Mouse (Mus musculus) intestine, embryonic 15.5 days (tissue): ENCODE data around the gene Liph. TPM values are rescaled to one million over a fixed set of nuclear protein-coding genes. Genes with fewer than 3 reads are reported as not detected.
"Not testable (repeated sequence)": the region's sequence is repeated elsewhere in the genome, so short reads cannot be mapped to it uniquely, and the experiment has no call there.

Experiments
- ATAC-seq: fragments of 200-750 bp; cut with Nextera tagmentation; 2 replicates; pipeline ENCODE4 v1.8.0; 2017; ENCODE audit warnings: moderate TSS enrichment, moderate library complexity
- H3K27ac ChIP-seq: fragments of 300-500 bp; sonication (generic); 2 replicates; pipeline ENCODE4 v1.5.1; 2015; ENCODE audit warnings: mild to moderate bottlenecking, inconsistent platforms
- H3K27me3 ChIP-seq: fragments of 300-500 bp; sonication (generic); replicated peaks from 2 replicates; pipeline ENCODE4 v1.6.1; 2015; ENCODE audit warnings: inconsistent platforms
- H3K36me3 ChIP-seq: fragments of 300-500 bp; sonication (generic); 2 replicates; pipeline ENCODE4 v1.6.1; 2015; ENCODE audit warnings: inconsistent platforms
- H3K4me1 ChIP-seq: fragments of 300-500 bp; sonication (generic); replicated peaks from 2 replicates; pipeline ENCODE4 v1.6.1; 2015; ENCODE audit warnings: inconsistent platforms
- H3K4me2 ChIP-seq: fragments of 300-500 bp; sonication (generic); replicated peaks from 2 replicates; pipeline ENCODE4 v1.6.1; 2015; ENCODE audit warnings: mild to moderate bottlenecking, inconsistent platforms
- H3K4me3 ChIP-seq: fragments of 300-500 bp; sonication (generic); replicated peaks from 2 replicates; pipeline ENCODE4 v1.5.1; 2015; ENCODE audit warnings: inconsistent platforms
- H3K9ac ChIP-seq: fragments of 300-500 bp; sonication (generic); 2 replicates; pipeline ENCODE4 v1.6.1; 2015; ENCODE audit warnings: inconsistent platforms
- H3K9me3 ChIP-seq: fragments of 300-500 bp; sonication (generic); 2 replicates; pipeline ENCODE4 v1.6.1; 2016; ENCODE audit warnings: inconsistent platforms
- WGBS: fragments of 180-500 bp; shearing (Covaris S2); methylation state at CpG from one replicate; pipeline ENCODE4 v1.1.7; 2015; 5-methylcytosine and 5-hydroxymethylcytosine counted together
- polyA plus RNA-seq: library from polyadenylated mRNA; unstranded; fragments of >200 nt; fragmentation: Nextera tagmentation; extraction: Ambion mirVana; gene quantifications from 2 replicates; pipeline ENCODE4 v1.2.1, GENCODE M21; 2015

Gene Liph
- polyA plus RNA-seq, 1 experiment from 2014 or later: 23.1 TPM

DNA sequence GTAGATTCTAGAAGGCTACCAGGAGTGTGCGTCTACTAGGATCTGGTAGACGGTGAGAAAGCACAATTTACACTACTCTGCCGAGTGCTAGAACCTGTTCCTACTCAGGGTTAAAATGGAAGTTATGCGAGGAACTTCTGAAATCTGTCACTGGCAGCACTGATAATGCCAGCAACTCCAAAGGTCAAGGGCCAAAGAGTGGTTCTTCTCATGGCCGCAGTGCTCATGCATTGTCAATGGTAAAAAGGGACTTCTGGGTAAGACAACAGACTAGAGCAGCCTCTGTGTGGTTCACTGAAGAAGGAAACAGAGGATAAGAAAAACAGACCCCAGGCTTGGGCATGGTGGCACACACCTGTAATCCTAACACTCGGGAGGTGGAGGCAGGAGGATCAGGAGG lies 24.9 kb downstream of the Liph start:
- Histone ChIP-seq H3K4me1 (no peaks in the 10 kb centered on the region), H3K4me3 (no peak overlapping the region), H3K9me3 (no peaks in the 10 kb centered on the region), H3K9ac (no peak overlapping the region), H3K27ac (no peak overlapping the region), H3K4me2 (no peak overlapping the region), H3K27me3 (no peaks in the 10 kb centered on the region), H3K36me3 (no peaks in the 10 kb centered on the region)
- 65% methylated on average over 6 of the region's 6 CpGs for WGBS
- no peak for ATAC-seq

DNA sequence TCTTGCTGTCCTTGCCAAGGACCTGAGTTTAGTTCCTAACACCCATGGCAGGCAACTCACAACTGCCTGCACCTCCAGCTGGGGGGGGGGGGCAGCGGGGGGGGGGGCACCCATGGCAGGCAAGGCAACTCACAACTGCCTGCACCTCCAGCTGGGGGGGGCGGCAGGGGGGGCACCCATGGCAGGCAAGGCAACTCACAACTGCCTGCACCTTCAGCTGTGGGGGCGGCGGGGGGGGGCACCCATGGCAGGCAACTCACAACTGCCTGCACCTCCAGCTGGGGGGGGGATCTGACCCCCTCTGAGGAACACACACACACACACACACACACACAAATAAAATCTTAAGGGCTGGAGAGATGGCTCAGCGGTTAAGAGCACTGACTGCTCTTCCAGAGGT lies 25.6 kb downstream of the Liph start:
- Histone ChIP-seq H3K4me1 (no peaks in the 10 kb centered on the region), H3K27me3 (no peaks in the 10 kb centered on the region), H3K36me3 (no peaks in the 10 kb centered on the region), H3K4me2 (no peak overlapping the region), H3K9ac (no peak overlapping the region), H3K9me3 (no peaks in the 10 kb centered on the region), H3K27ac (no peak overlapping the region), H3K4me3 (no peak overlapping the region)
- WGBS: 77% methylated on average over 5 of the region's 5 CpGs
- no peak for ATAC-seq

DNA sequence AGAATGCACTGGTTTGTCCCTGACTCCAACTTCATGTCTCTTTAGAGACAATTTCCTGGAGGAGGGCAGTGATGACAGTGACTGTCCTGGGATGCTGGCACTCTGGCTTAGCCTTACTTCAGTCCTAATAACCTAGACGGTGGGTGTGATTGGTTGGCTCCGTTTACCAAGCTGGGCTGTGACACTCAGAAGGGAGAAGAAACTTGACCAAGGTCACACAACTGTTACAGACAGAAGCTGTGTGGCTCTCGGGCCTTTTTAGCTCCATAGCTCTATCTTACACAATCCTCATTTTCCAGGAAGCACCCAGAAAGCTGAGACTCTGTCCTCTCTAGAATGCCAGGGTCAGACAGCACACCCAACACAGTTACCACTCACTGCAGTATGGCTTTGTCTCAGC lies 29.9 kb downstream of the Liph start:
- 72% methylated on average over 3 of the region's 3 CpGs for WGBS
- no peaks in the 10 kb centered on the region for H3K36me3 ChIP-seq
- H3K27ac ChIP-seq: no peak overlapping the region
- H3K4me1 ChIP-seq: no peaks in the 10 kb centered on the region
- ATAC-seq: no peak
- H3K27me3 ChIP-seq: no peaks in the 10 kb centered on the region
- H3K4me3 ChIP-seq: no peak overlapping the region
- H3K9me3 ChIP-seq: no peaks in the 10 kb centered on the region
- no peak overlapping the region for H3K4me2 ChIP-seq
- no peak overlapping the region for H3K9ac ChIP-seq

- H3K36me3 ChIP-seq: no peaks in the 10 kb centered on the region
- no peak overlapping the region for H3K27ac ChIP-seq
- no peak for ATAC-seq
- H3K4me1 ChIP-seq: no peaks in the 10 kb centered on the region
- no peak overlapping the region for H3K4me3 ChIP-seq
- 84% methylated on average over 12 of the region's 12 CpGs for WGBS
- no peaks in the 10 kb centered on the region for H3K27me3 ChIP-seq
- H3K9ac ChIP-seq: no peak overlapping the region
- H3K4me2 ChIP-seq: no peak overlapping the region
- H3K9me3 ChIP-seq: no peaks in the 10 kb centered on the region
These were observed 39.9 kb downstream of the Liph start for GRCm38 (mm10) chr16:21955591-21955990.

DNA sequence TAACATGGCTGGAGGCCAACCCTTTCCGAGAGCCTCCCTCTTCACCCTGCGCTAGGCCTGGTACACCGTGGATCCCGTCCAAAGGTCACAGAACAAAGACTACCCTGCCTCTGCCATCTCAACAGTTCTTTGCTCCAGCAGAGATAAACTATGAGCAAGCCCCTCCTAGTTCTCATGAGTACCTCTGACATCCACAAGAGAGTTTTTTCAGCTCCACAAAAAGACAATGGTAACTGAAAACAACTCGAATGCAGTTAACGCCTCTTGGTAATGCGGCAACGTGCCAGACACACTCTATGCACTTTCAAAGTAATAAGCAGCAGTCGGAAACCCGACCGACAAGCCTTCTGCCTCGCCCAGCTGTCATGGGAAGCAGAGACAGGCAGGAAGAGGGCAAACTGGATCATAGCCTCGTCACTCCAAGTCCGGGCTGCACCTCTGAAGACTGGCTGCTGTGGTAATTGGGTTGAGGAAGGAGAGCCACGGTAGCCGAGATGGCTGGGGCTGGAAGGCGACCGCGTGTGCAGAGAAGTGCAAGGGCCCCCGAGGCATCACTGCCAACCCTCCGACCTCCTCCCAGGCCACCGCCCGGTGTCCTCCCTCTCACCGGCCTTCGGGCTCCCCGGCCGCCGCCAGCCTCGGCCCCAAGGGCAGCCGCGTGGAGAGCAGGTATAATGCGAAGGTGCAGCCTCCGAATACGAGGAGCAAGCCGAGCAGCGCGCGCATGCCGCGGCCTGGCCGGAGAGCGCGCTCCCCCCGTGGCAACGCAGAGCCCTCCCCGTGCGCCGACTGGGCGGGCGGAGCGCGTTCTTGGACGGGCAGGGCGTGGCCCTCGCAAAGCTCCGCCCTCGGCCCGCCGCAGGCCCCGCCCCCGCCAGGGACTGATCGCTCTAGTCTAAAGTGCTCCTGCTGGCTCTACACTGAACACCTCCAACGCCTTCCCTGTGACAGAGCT lies 48.4 kb downstream of the Liph start, which contains the start of gene Tmem41a:
Gene Tmem41a, minus strand, starts transcription at position 792 of the 955 bp plus-strand sequence.
- peak within 1 kb of the TSS; percentile 81 for H3K27ac ChIP-seq
- H3K4me1 ChIP-seq: peaks cover 10% of the 10 kb centered on the region
- no peaks in the 10 kb centered on the region for H3K27me3 ChIP-seq
- peak within 1 kb of the TSS; percentile 86 for H3K4me2 ChIP-seq
- H3K9ac ChIP-seq: peak within 1 kb of the TSS; percentile 75
- no peaks in the 10 kb centered on the region for H3K9me3 ChIP-seq
- ATAC-seq: peak; percentile 97
- WGBS: under 1% methylated on average over 63 of the region's 63 CpGs
- H3K4me3 ChIP-seq: peak within 1 kb of the TSS; percentile 75
- H3K36me3 ChIP-seq: no peaks in the 10 kb centered on the region

DNA sequence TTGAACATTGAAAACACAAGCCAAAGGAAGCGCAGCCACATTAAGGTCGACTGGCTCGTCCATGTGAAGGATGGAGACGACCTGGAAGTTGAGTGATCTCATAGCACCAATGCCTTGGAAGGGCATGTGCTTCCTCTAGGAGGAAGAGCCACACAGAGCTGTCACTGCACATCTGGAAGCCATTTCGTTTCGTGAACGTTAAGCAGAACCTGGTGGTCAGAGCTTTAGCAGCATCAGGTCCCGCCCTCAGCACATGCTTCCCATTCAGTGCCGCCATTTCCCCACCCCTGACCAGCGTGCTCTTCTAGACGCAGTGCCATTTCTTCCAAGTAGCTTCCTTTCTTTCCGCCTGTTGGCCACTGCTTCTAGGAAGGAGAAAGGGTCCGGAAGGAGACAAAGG lies 67.0 kb downstream of the Liph start:
- H3K27ac ChIP-seq: no peak overlapping the region
- no peak for ATAC-seq
- H3K27me3 ChIP-seq: no peaks in the 10 kb centered on the region
- no peaks in the 10 kb centered on the region for H3K4me1 ChIP-seq
- WGBS: 78% methylated on average over 13 of the region's 13 CpGs
- peaks cover 7% of the 10 kb centered on the region; the same call in 1 of the 2 replicates for H3K36me3 ChIP-seq
- no peak overlapping the region for H3K4me2 ChIP-seq
- no peaks in the 10 kb centered on the region for H3K9me3 ChIP-seq
- no peak overlapping the region for H3K9ac ChIP-seq
- no peak overlapping the region for H3K4me3 ChIP-seq

- H3K27ac ChIP-seq: no peak overlapping the region
- no peak overlapping the region for H3K4me2 ChIP-seq
- no peak overlapping the region for H3K4me3 ChIP-seq
- ATAC-seq: no peak
- H3K9ac ChIP-seq: no peak overlapping the region
- no peaks in the 10 kb centered on the region for H3K4me1 ChIP-seq
- no peaks in the 10 kb centered on the region for H3K9me3 ChIP-seq
- whole genome bisulfite sequencing: 74% methylated on average over 7 of the region's 7 CpGs
- no peaks in the 10 kb centered on the region for H3K36me3 ChIP-seq
- no peaks in the 10 kb centered on the region for H3K27me3 ChIP-seq
These were observed 78.8 kb downstream of the Liph start for GRCm38 (mm10) chr16:21916681-21917080.

- 0 out of 2 replicates have a peak, but pooled peaks cover 3% of the 10 kb centered on the region for H3K36me3 ChIP-seq
These were observed 82.1 kb downstream of the Liph start for GRCm38 (mm10) chr16:21913347-21913746.

DNA sequence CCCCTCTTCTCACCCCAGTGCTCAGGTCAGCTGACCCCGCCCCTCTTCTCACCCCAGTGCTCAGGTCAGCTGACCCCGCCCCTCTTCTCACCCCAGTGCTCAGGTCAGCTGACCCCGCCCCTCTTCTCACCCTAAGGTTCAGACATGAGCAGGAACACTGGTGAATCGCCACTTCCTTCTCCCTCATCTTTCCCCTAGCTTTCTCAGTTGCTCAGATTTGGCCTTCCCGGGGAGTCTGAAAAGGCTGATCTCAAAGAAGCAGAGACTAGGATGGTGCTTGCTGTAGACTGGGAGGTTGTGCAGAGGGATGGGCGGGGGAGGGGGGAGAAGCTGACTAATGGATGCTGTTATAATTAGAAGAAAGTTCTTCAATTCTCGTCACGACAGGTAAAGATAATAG lies 86.6 kb downstream of the Liph start:
- H3K36me3 ChIP-seq, H3K4me3 ChIP-seq, H3K4me1 ChIP-seq, H3K27me3 ChIP-seq, H3K4me2 ChIP-seq, H3K9ac ChIP-seq, ATAC-seq, H3K9me3 ChIP-seq, H3K27ac ChIP-seq: not testable (repeated sequence)
- WGBS: 50% methylated on average over 6 of the region's 8 CpGs

More at GRCm38 (mm10) chr16:21913347-21913746, 82.1 kb downstream of the Liph start:
- no peaks in the 10 kb centered on the region for H3K27me3 ChIP-seq
- no peak overlapping the region for H3K27ac ChIP-seq
- no peaks in the 10 kb centered on the region for H3K9me3 ChIP-seq
- no peak for ATAC-seq
- no peak overlapping the region for H3K4me2 ChIP-seq
- no peak overlapping the region for H3K9ac ChIP-seq
- no peak overlapping the region for H3K4me3 ChIP-seq
- WGBS: 87% methylated on average over 6 of the region's 6 CpGs
- no peaks in the 10 kb centered on the region for H3K4me1 ChIP-seq

GRCm38 (mm10) chr16:21906902-21907301 lies 88.6 kb downstream of the Liph start:
- no peaks in the 10 kb centered on the region for H3K27me3 ChIP-seq
- no peaks in the 10 kb centered on the region for H3K4me1 ChIP-seq
- H3K4me3 ChIP-seq: no peak overlapping the region
- ATAC-seq: no peak
- 88% methylated on average over 6 of the region's 6 CpGs for WGBS
- no peak overlapping the region for H3K9ac ChIP-seq
- H3K4me2 ChIP-seq: no peak overlapping the region
- H3K9me3 ChIP-seq: no peaks in the 10 kb centered on the region
- 0 out of 2 replicates have a peak, but pooled peaks cover 7% of the 10 kb centered on the region for H3K36me3 ChIP-seq
- no peak overlapping the region for H3K27ac ChIP-seq

GRCm38 (mm10) chr16:21905996-21906395 lies 89.5 kb downstream of the Liph start:
- no peak for ATAC-seq
- Histone ChIP-seq H3K4me2 (no peak overlapping the region), H3K36me3 (0 out of 2 replicates have a peak, but pooled peaks cover 4% of the 10 kb centered on the region), H3K27me3 (no peaks in the 10 kb centered on the region), H3K4me3 (no peak overlapping the region), H3K9me3 (no peaks in the 10 kb centered on the region), H3K27ac (no peak overlapping the region), H3K9ac (no peak overlapping the region), H3K4me1 (no peaks in the 10 kb centered on the region)
- 84% methylated on average over 7 of the region's 7 CpGs for WGBS

DNA sequence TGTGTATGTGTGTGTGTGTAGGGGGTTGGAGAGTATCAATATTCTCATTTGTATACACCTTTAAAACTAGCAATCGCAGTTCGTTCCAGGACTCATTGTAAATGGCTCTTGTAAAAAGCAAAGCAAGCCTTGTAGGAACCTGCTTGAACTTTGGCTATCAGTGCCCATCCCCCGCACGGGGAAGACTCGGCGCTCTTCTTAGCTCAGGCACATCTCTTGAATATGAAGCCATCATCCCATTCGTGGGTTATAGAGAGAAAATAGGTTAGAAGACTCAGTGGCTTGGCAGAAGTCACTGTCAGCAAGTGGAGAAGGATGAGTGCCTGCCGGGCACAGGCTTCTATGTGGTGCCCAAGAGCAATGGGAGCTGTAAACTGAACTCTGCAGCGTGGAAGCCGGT lies 90.8 kb downstream of the Liph start:
- no peak overlapping the region for H3K4me2 ChIP-seq
- 0 out of 2 replicates have a peak, but pooled peaks cover 4% of the 10 kb centered on the region for H3K36me3 ChIP-seq
- no peak overlapping the region for H3K4me3 ChIP-seq
- no peaks in the 10 kb centered on the region for H3K4me1 ChIP-seq
- WGBS: 82% methylated on average over 10 of the region's 10 CpGs
- H3K27ac ChIP-seq: no peak overlapping the region
- H3K9me3 ChIP-seq: no peaks in the 10 kb centered on the region
- no peak overlapping the region for H3K9ac ChIP-seq
- no peaks in the 10 kb centered on the region for H3K27me3 ChIP-seq
- ATAC-seq: no peak
